Mouse (Mus musculus): ENCODE measurements around the gene Prss36. TPM values are rescaled to one million over a fixed set of nuclear protein-coding genes. Genes with fewer than 3 reads are reported as not detected.

The Prss36 gene
- total and polyA plus RNA-seq, 2 experiments from 2014 or later: 15.5 to 20.1 TPM

GRCm38 (mm10) chr7:127925252-127925651 lies 21.3 kb downstream of the Prss36 start:
- no peak for ATAC-seq (ENCODE audit: low FRiP score)
- Histone ChIP-seq H3K9me3 (ENCODE audit: low read length) (no peaks in the 10 kb centered on the region), H3K27me3 (ENCODE audit: insufficient read depth, low read length) (peaks cover 11% of the 10 kb centered on the region; the same call in 1 of the 2 replicates), H3K36me3 (ENCODE audit: insufficient read depth, low read length) (peaks cover 38% of the 10 kb centered on the region), H3K4me2 (ENCODE audit: low read depth, low read length, poor library complexity, severe bottlenecking) (no peak overlapping the region), H3K27ac (ENCODE audit: low read depth, low read length) (no peak overlapping the region), H3K4me3 (ENCODE audit: low read depth, low read length) (no peak overlapping the region), H3K9ac (replicated peaks; ENCODE audit: low read length, poor library complexity, severe bottlenecking) (no peak overlapping the region), H3K4me1 (ENCODE audit: insufficient read depth, low read length) (no peaks in the 10 kb centered on the region)
- TF ChIP-seq CTCF (IDR thresholded peaks at IDR 0.05): no peak
- WGBS: 70% methylated on average over 5 of the region's 5 CpGs
- no peak for DNase-seq (ENCODE audit: low spot score)

GRCm38 (mm10) chr7:127923714-127924113 lies 22.8 kb downstream of the Prss36 start:
- H3K27ac ChIP-seq (ENCODE audit: low read depth, low read length): no peak overlapping the region
- DNase-seq (ENCODE audit: low spot score): no peak
- no peak overlapping the region for H3K9ac ChIP-seq (replicated peaks; ENCODE audit: low read length, poor library complexity, severe bottlenecking)
- TF ChIP-seq CTCF (IDR thresholded peaks at IDR 0.05): no peak
- no peaks in the 10 kb centered on the region for H3K4me1 ChIP-seq (ENCODE audit: insufficient read depth, low read length)
- ATAC-seq (ENCODE audit: low FRiP score): no peak
- H3K4me3 ChIP-seq (ENCODE audit: low read depth, low read length): no peak overlapping the region
- peaks cover 38% of the 10 kb centered on the region for H3K36me3 ChIP-seq (ENCODE audit: insufficient read depth, low read length)
- no peaks in the 10 kb centered on the region for H3K9me3 ChIP-seq (ENCODE audit: low read length)
- H3K27me3 ChIP-seq (ENCODE audit: insufficient read depth, low read length): 0 out of 2 replicates have a peak, but pooled peaks cover 2% of the 10 kb centered on the region
- WGBS: 92% methylated on average over 5 of the region's 5 CpGs
- H3K4me2 ChIP-seq (ENCODE audit: low read depth, low read length, poor library complexity, severe bottlenecking): no peak overlapping the region

- no peak for ATAC-seq (ENCODE audit: low FRiP score)
- no peak overlapping the region for H3K9ac ChIP-seq (replicated peaks; ENCODE audit: low read length, poor library complexity, severe bottlenecking)
- no peak overlapping the region for H3K27ac ChIP-seq (ENCODE audit: low read depth, low read length)
- DNase-seq (ENCODE audit: low spot score): no peak
- WGBS: 79% methylated on average over 6 of the region's 6 CpGs
- H3K4me2 ChIP-seq (ENCODE audit: low read depth, low read length, poor library complexity, severe bottlenecking): no peak overlapping the region
- no peak overlapping the region for H3K4me3 ChIP-seq (ENCODE audit: low read depth, low read length)
- H3K27me3 ChIP-seq (ENCODE audit: insufficient read depth, low read length): no peaks in the 10 kb centered on the region
- TF ChIP-seq CTCF (IDR thresholded peaks at IDR 0.05): no peak
- H3K9me3 ChIP-seq (ENCODE audit: low read length): no peaks in the 10 kb centered on the region
- peaks cover 38% of the 10 kb centered on the region for H3K36me3 ChIP-seq (ENCODE audit: insufficient read depth, low read length)
- no peaks in the 10 kb centered on the region for H3K4me1 ChIP-seq (ENCODE audit: insufficient read depth, low read length)
Observed at GRCm38 (mm10) chr7:127922451-127923275, 23.9 kb downstream of the Prss36 start.

- ATAC-seq (ENCODE audit: low FRiP score) (no peak), DNase-seq (ENCODE audit: low spot score) (peak; percentile 14)
- H3K4me2 ChIP-seq (ENCODE audit: low read depth, low read length, poor library complexity, severe bottlenecking): no peak overlapping the region
- no peaks in the 10 kb centered on the region for H3K9me3 ChIP-seq (ENCODE audit: low read length)
- H3K4me1 ChIP-seq (ENCODE audit: insufficient read depth, low read length): no peaks in the 10 kb centered on the region
- no peaks in the 10 kb centered on the region for H3K27me3 ChIP-seq (ENCODE audit: insufficient read depth, low read length)
- H3K9ac ChIP-seq (replicated peaks; ENCODE audit: low read length, poor library complexity, severe bottlenecking): no peak overlapping the region
- peak; percentile 48 for TF ChIP-seq CTCF (IDR thresholded peaks at IDR 0.05)
- H3K27ac ChIP-seq (ENCODE audit: low read depth, low read length): no peak overlapping the region
- WGBS: 65% methylated on average over 8 of the region's 8 CpGs
- H3K36me3 ChIP-seq (ENCODE audit: insufficient read depth, low read length): peaks cover 40% of the 10 kb centered on the region
- no peak overlapping the region for H3K4me3 ChIP-seq (ENCODE audit: low read depth, low read length)
Observed at GRCm38 (mm10) chr7:127921516-127921915, 25.0 kb downstream of the Prss36 start.

- DNase-seq (ENCODE audit: low spot score) (peak; percentile 14), ATAC-seq (ENCODE audit: low FRiP score) (no peak)
- no peak overlapping the region for H3K4me3 ChIP-seq (ENCODE audit: low read depth, low read length)
- no peak overlapping the region for H3K27ac ChIP-seq (ENCODE audit: low read depth, low read length)
- no peak overlapping the region for H3K9ac ChIP-seq (replicated peaks; ENCODE audit: low read length, poor library complexity, severe bottlenecking)
- no peak overlapping the region for H3K4me2 ChIP-seq (ENCODE audit: low read depth, low read length, poor library complexity, severe bottlenecking)
- H3K4me1 ChIP-seq (ENCODE audit: insufficient read depth, low read length): no peaks in the 10 kb centered on the region
- no peaks in the 10 kb centered on the region for H3K27me3 ChIP-seq (ENCODE audit: insufficient read depth, low read length)
- 83% methylated on average over 7 of the region's 7 CpGs for WGBS
- peaks cover 34% of the 10 kb centered on the region for H3K36me3 ChIP-seq (ENCODE audit: insufficient read depth, low read length)
- H3K9me3 ChIP-seq (ENCODE audit: low read length): no peaks in the 10 kb centered on the region
- peak; percentile 55 for TF ChIP-seq CTCF (IDR thresholded peaks at IDR 0.05)
Observed at GRCm38 (mm10) chr7:127919290-127919689, 27.2 kb downstream of the Prss36 start.

- no peak for DNase-seq (ENCODE audit: low spot score)
- Histone ChIP-seq H3K27ac (ENCODE audit: low read depth, low read length) (no peak overlapping the region), H3K36me3 (ENCODE audit: insufficient read depth, low read length) (peaks cover 30% of the 10 kb centered on the region), H3K9me3 (ENCODE audit: low read length) (no peaks in the 10 kb centered on the region), H3K4me3 (ENCODE audit: low read depth, low read length) (no peak overlapping the region), H3K9ac (replicated peaks; ENCODE audit: low read length, poor library complexity, severe bottlenecking) (no peak overlapping the region), H3K4me1 (ENCODE audit: insufficient read depth, low read length) (no peaks in the 10 kb centered on the region), H3K27me3 (ENCODE audit: insufficient read depth, low read length) (no peaks in the 10 kb centered on the region), H3K4me2 (ENCODE audit: low read depth, low read length, poor library complexity, severe bottlenecking) (no peak overlapping the region)
- 52% methylated on average over 3 of the region's 3 CpGs for WGBS
- no peak for ATAC-seq (ENCODE audit: low FRiP score)
- TF ChIP-seq CTCF (IDR thresholded peaks at IDR 0.05): peak; percentile 58
Observed at GRCm38 (mm10) chr7:127918203-127918602, 28.3 kb downstream of the Prss36 start.
